Comparison of ENCODE assay signal across 17 mouse cellular contexts in the genomic region with DNA sequence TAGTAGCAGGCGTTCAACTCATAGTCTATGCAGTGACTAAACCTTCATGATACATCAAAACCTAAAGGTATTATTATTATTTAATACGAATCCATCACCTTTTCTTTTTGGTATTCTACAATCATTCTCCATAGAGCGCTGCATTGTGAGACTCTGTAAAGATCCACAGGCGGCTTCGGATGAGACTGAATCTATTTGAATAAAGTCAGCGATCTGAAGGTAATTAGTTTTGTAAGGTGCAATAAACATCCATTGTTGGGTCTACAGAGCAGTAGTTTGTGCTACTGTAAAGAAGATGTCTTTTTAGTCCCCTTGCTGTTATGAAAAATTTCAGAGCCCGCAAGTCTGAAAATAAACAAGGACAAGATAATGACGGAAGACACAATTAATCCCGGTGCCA.
"Had no signal": no experiment of that assay in that cellular context is flagged by ENCODE, and none has a peak within 500 bp of the region (broad histone marks: within the 10 kb centered on the region; RNA-seq: fewer than 3 reads in every experiment).

No protein-coding gene starts in this region.

- H3K9me3 ChIP-seq: liver, embryonic 13.5 days; midbrain, embryonic 15.5 days had no signal

- H3K4me2 ChIP-seq: liver, embryonic 13.5 days; midbrain, embryonic 11.5 days; midbrain, embryonic 15.5 days had no signal

- ATAC-seq: midbrain, embryonic 15.5 days had no signal

- H3K4me1 ChIP-seq: liver, embryonic 13.5 days; midbrain, embryonic 15.5 days had no signal

- H3K36me3 ChIP-seq: liver, embryonic 13.5 days; midbrain, embryonic 15.5 days had no signal

- H3K4me3 ChIP-seq: left cerebral cortex, adult 2 months; liver, embryonic 13.5 days; midbrain, embryonic 15.5 days; myocyte had no signal

- H3K27ac ChIP-seq: kidney, postnatal 0 days; left cerebral cortex, adult 2 months; liver, embryonic 13.5 days; midbrain, embryonic 15.5 days; stomach, postnatal 0 days had no signal

- H3K9ac ChIP-seq: liver, embryonic 13.5 days; midbrain, embryonic 15.5 days had no signal

- H3K27me3 ChIP-seq: liver, embryonic 13.5 days; midbrain, embryonic 15.5 days had no signal

- DNase-seq: kidney, adult 2 months; kidney, postnatal 25 days; layer of hippocampus, postnatal 36 days; liver, embryonic 13.5 days; lung, adult 2 months; lung, postnatal 14 days; lung, postnatal 4 days; right cerebral cortex, adult 18-20 months; right cerebral cortex, postnatal 14 days; right cerebral cortex, postnatal 4 days; thymus, postnatal 25 days had no signal
